ENCODE assay signal across 11 mouse cellular contexts in the genomic region with DNA sequence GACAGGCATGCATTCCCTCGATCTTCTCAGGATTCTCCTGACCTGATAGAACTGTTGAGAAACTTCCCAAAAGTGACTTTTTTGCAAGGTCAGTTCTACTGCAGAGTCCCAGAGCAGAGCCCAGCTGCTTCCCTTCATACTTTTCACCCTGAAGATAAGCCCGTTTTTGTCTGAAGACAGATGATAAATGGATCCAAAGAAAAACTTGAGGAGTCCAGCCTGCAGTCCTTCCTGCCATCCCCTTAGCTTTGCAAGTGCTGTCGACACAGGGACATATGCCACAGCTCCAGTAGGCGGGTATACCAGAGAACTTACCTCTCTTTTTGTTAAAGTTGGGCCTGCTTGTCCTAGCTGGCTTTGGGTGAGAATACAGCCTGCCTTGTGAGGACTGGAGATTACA. TPM values are rescaled to one million over a fixed set of nuclear protein-coding genes. Genes with fewer than 3 reads are reported as not detected.
DNase-seq lines count a peak whose midpoint lies in the region; ATAC-seq and TF ChIP-seq lines count a peak whose summit lies in the region.
"Had no signal": no experiment of that assay in that cellular context is flagged by ENCODE, and none has a peak within 500 bp of the region (broad histone marks: within the 10 kb centered on the region; RNA-seq: fewer than 3 reads in every experiment).

No protein-coding gene starts in this region.

- no peak overlapping the region for H3K4me2 ChIP-seq in intestine, embryonic 14.5 days (ENCODE audit: low read length)
- no peak overlapping the region for H3K4me2 ChIP-seq in intestine, postnatal 0 days (replicated peaks; ENCODE audit: low read depth)
- H3K4me2 ChIP-seq in lung, postnatal 0 days (replicated peaks; ENCODE audit: low read depth, low read length), result no peak overlapping the region
- H3K4me2 ChIP-seq in heart, postnatal 0 days (ENCODE audit: low read depth, low read length), result no peak overlapping the region
- no peak overlapping the region for H3K4me2 ChIP-seq in stomach, embryonic 15.5 days
- H3K4me2 ChIP-seq: embryonic facial prominence, embryonic 12.5 days had no signal

- no peaks in the 10 kb centered on the region for H3K9me3 ChIP-seq in intestine, embryonic 14.5 days (ENCODE audit: control insufficient read depth, low read length)
- no peaks in the 10 kb centered on the region for H3K9me3 ChIP-seq in intestine, postnatal 0 days (ENCODE audit: control insufficient read depth)
- no peaks in the 10 kb centered on the region for H3K9me3 ChIP-seq in lung, postnatal 0 days (ENCODE audit: low read length)
- no peaks in the 10 kb centered on the region for H3K9me3 ChIP-seq in heart, postnatal 0 days (replicated peaks; ENCODE audit: control insufficient read depth, low read length)
- no peaks in the 10 kb centered on the region for H3K9me3 ChIP-seq in stomach, embryonic 15.5 days
- H3K9me3 ChIP-seq: embryonic facial prominence, embryonic 12.5 days had no signal

- H3K9ac ChIP-seq in intestine, embryonic 14.5 days (ENCODE audit: low read length), result 0 out of 2 replicates have a peak overlapping the region, but pooled peaks have one; percentile 6
- H3K9ac ChIP-seq in intestine, postnatal 0 days (ENCODE audit: low read depth, low read length), result no peak overlapping the region
- no peak overlapping the region for H3K9ac ChIP-seq in lung, postnatal 0 days (replicated peaks; ENCODE audit: low read depth)
- H3K9ac ChIP-seq in heart, postnatal 0 days (replicated peaks; ENCODE audit: low read depth, low read length), result no peak overlapping the region
- no peak overlapping the region for H3K9ac ChIP-seq in stomach, embryonic 15.5 days
- H3K9ac ChIP-seq: embryonic facial prominence, embryonic 12.5 days; forebrain, postnatal 0 days had no signal

- 47% methylated on average over 4 of the region's 4 CpGs for WGBS in intestine, embryonic 14.5 days
- 53% methylated on average over 4 of the region's 4 CpGs for WGBS in intestine, postnatal 0 days
- WGBS in lung, postnatal 0 days, result 27% methylated on average over 4 of the region's 4 CpGs
- 35% methylated on average over 4 of the region's 4 CpGs for WGBS in heart, postnatal 0 days
- WGBS in stomach, embryonic 15.5 days, result 29% methylated on average over 4 of the region's 4 CpGs

- peaks cover 6% of the 10 kb centered on the region; the same call in 1 of the 2 replicates for H3K4me1 ChIP-seq in intestine, embryonic 14.5 days (replicated peaks; ENCODE audit: control insufficient read depth, insufficient read depth, low read length)
- H3K4me1 ChIP-seq in intestine, postnatal 0 days (replicated peaks; ENCODE audit: control insufficient read depth, insufficient read depth, low read length), result peaks cover 16% of the 10 kb centered on the region; the same call in 1 of the 2 replicates
- peaks cover 53% of the 10 kb centered on the region for H3K4me1 ChIP-seq in lung, postnatal 0 days (ENCODE audit: insufficient read depth, low read depth, low read length)
- peaks cover 69% of the 10 kb centered on the region for H3K4me1 ChIP-seq in heart, postnatal 0 days (ENCODE audit: control insufficient read depth, insufficient read depth)
- H3K4me1 ChIP-seq in stomach, embryonic 15.5 days, result peaks cover 48% of the 10 kb centered on the region
- H3K4me1 ChIP-seq: embryonic facial prominence, embryonic 12.5 days had no signal

- TF ChIP-seq EP300 in lung, postnatal 0 days (IDR thresholded peaks at IDR 0.05), result no peak
- no peak for TF ChIP-seq EP300 in heart, postnatal 0 days (IDR thresholded peaks at IDR 0.05; ENCODE audit: low read depth)

- DNase-seq in intestine, embryonic 14.5 days (ENCODE audit: low spot score), result no peak
- peak; percentile 40 for DNase-seq in lung, postnatal 0 days (ENCODE audit: low spot score)
- no peak for DNase-seq in lung, postnatal 25 days (ENCODE audit: low spot score)
- DNase-seq in heart, postnatal 0 days (ENCODE audit: low spot score), result no peak
- no peak for DNase-seq in cerebellum, adult 9-10 months
- DNase-seq: forebrain, postnatal 0 days had no signal

- no peak overlapping the region for H3K27ac ChIP-seq in intestine, embryonic 14.5 days (ENCODE audit: low read depth)
- H3K27ac ChIP-seq in intestine, postnatal 0 days (ENCODE audit: low read depth, low read length), result no peak overlapping the region
- H3K27ac ChIP-seq in lung, postnatal 0 days (ENCODE audit: low read length), result peak overlapping the region; percentile 39; the same call in 1 of the 2 replicates
- peak overlapping the region; percentile 21 for H3K27ac ChIP-seq in heart, postnatal 0 days (ENCODE audit: low read depth)
- peak overlapping the region; percentile 62; the same call in 1 of the 2 replicates for H3K27ac ChIP-seq in stomach, embryonic 15.5 days
- H3K27ac ChIP-seq: embryonic facial prominence, embryonic 12.5 days had no signal

- H3K36me3 ChIP-seq in intestine, embryonic 14.5 days (ENCODE audit: control insufficient read depth, insufficient read depth, low read length), result no peaks in the 10 kb centered on the region
- no peaks in the 10 kb centered on the region for H3K36me3 ChIP-seq in intestine, postnatal 0 days (ENCODE audit: control insufficient read depth, insufficient read depth)
- no peaks in the 10 kb centered on the region for H3K36me3 ChIP-seq in lung, postnatal 0 days (ENCODE audit: insufficient read depth, low read length)
- no peaks in the 10 kb centered on the region for H3K36me3 ChIP-seq in heart, postnatal 0 days (replicated peaks; ENCODE audit: control insufficient read depth, insufficient read depth, low read length)
- H3K36me3 ChIP-seq in stomach, embryonic 15.5 days, result 0 out of 2 replicates have a peak, but pooled peaks cover 3% of the 10 kb centered on the region
- H3K36me3 ChIP-seq: embryonic facial prominence, embryonic 12.5 days had no signal

- no peaks in the 10 kb centered on the region for H3K27me3 ChIP-seq in intestine, embryonic 14.5 days (replicated peaks; ENCODE audit: control insufficient read depth, insufficient read depth, low read length)
- H3K27me3 ChIP-seq in intestine, postnatal 0 days (replicated peaks; ENCODE audit: control insufficient read depth, insufficient read depth, low read length), result no peaks in the 10 kb centered on the region
- no peaks in the 10 kb centered on the region for H3K27me3 ChIP-seq in lung, postnatal 0 days (replicated peaks; ENCODE audit: insufficient read depth, low read length)
- no peaks in the 10 kb centered on the region for H3K27me3 ChIP-seq in heart, postnatal 0 days (ENCODE audit: control insufficient read depth, insufficient read depth, low read length)
- no peaks in the 10 kb centered on the region for H3K27me3 ChIP-seq in stomach, embryonic 15.5 days (replicated peaks)
- H3K27me3 ChIP-seq: CH12.LX; embryonic facial prominence, embryonic 12.5 days had no signal

- H3K4me3 ChIP-seq in intestine, embryonic 14.5 days (ENCODE audit: low read depth, low read length), result no peak overlapping the region
- no peak overlapping the region for H3K4me3 ChIP-seq in intestine, postnatal 0 days (ENCODE audit: low read depth, low read length)
- H3K4me3 ChIP-seq in lung, postnatal 0 days (ENCODE audit: low read depth, low read length), result no peak overlapping the region
- no peak overlapping the region for H3K4me3 ChIP-seq in heart, postnatal 0 days (ENCODE audit: low read depth, low read length)
- no peak overlapping the region for H3K4me3 ChIP-seq in stomach, embryonic 15.5 days (replicated peaks)
- H3K4me3 ChIP-seq: embryonic facial prominence, embryonic 12.5 days had no signal

- ATAC-seq in intestine, embryonic 14.5 days (replicated peaks; ENCODE audit: low FRiP score, low TSS enrichment, low read depth), result no peak
- no peak for ATAC-seq in intestine, postnatal 0 days
- no peak for ATAC-seq in lung, postnatal 0 days
- ATAC-seq in heart, postnatal 0 days (ENCODE audit: insufficient read depth, low read depth), result no peak
- no peak for ATAC-seq in stomach, embryonic 15.5 days (ENCODE audit: insufficient read depth, low FRiP score, low read depth)
- ATAC-seq in megakaryocyte-erythroid progenitor cell, adult 5-6 weeks (replicated peaks; ENCODE audit: low FRiP score, low TSS enrichment, poor library complexity, severe bottlenecking), result no peak
- ATAC-seq: forebrain, postnatal 0 days had no signal

- no peak for TF ChIP-seq CTCF in intestine, postnatal 0 days (IDR thresholded peaks at IDR 0.05; ENCODE audit: low read depth)
- no peak for TF ChIP-seq CTCF in lung, postnatal 0 days (IDR thresholded peaks at IDR 0.05)
- TF ChIP-seq CTCF in heart, postnatal 0 days (IDR thresholded peaks at IDR 0.05; ENCODE audit: low read depth), result no peak

RNA-seq across cellular contexts. Expression of gene Ell, which starts 22.1 kb away (rescaled TPM):
- 16.6 and 18.5 TPM in 2 replicates for polyA plus RNA-seq in intestine, embryonic 14.5 days (2014; fragmentation: Nextera tagmentation; extraction: Ambion mirVana)
- polyA plus RNA-seq in intestine, postnatal 0 days (2015; fragmentation: Nextera tagmentation; extraction: Ambion mirVana), result 11.8 and 13.0 TPM in 2 replicates
- polyA plus RNA-seq in lung, postnatal 0 days (2015; fragmentation: Nextera tagmentation; extraction: Ambion mirVana), result 11.8 and 13.0 TPM in 2 replicates
- 7.3 and 13.9 TPM in 2 replicates for total RNA-seq in heart, postnatal 0 days (2014; rRNA removed; ENCODE audit: low replicate concordance)
- 7.9 and 9.1 TPM in 2 replicates for polyA plus RNA-seq in heart, postnatal 0 days (2015; fragmentation: Nextera tagmentation; extraction: Ambion mirVana)
- 16.1 and 17.7 TPM in 2 replicates for polyA plus RNA-seq in stomach, embryonic 15.5 days (2015; fragmentation: Nextera tagmentation; extraction: Ambion mirVana)
- 14.7 and 22.0 TPM in 2 replicates for total RNA-seq in megakaryocyte-erythroid progenitor cell, adult 5-6 weeks (2014; fragmentation: Nextera tagmentation)
- 7.9 and 10.7 TPM in 2 replicates for total RNA-seq in megakaryocyte-erythroid progenitor cell, adult 5-6 weeks (2017)

RNA-seq across cellular contexts. Expression of gene Isyna1, which starts 32.8 kb away (rescaled TPM):
- polyA plus RNA-seq in intestine, embryonic 14.5 days (2014; fragmentation: Nextera tagmentation; extraction: Ambion mirVana), result 86.8 and 106 TPM in 2 replicates
- polyA plus RNA-seq in intestine, postnatal 0 days (2015; fragmentation: Nextera tagmentation; extraction: Ambion mirVana), result 19.4 and 21.0 TPM in 2 replicates
- 49.1 and 57.8 TPM in 2 replicates for polyA plus RNA-seq in lung, postnatal 0 days (2015; fragmentation: Nextera tagmentation; extraction: Ambion mirVana)
- total RNA-seq in heart, postnatal 0 days (2014; rRNA removed; ENCODE audit: low replicate concordance), result 111 and 125 TPM in 2 replicates
- polyA plus RNA-seq in heart, postnatal 0 days (2015; fragmentation: Nextera tagmentation; extraction: Ambion mirVana), result 53.3 and 59.6 TPM in 2 replicates
- 127 and 133 TPM in 2 replicates for polyA plus RNA-seq in stomach, embryonic 15.5 days (2015; fragmentation: Nextera tagmentation; extraction: Ambion mirVana)
- total RNA-seq in megakaryocyte-erythroid progenitor cell, adult 5-6 weeks (2014; fragmentation: Nextera tagmentation), result 74.1 and 91.0 TPM in 2 replicates
- 36.5 and 51.5 TPM in 2 replicates for total RNA-seq in megakaryocyte-erythroid progenitor cell, adult 5-6 weeks (2017)

RNA-seq across cellular contexts. Expression of gene Kxd1, which starts 33.6 kb away (rescaled TPM):
- polyA plus RNA-seq in intestine, embryonic 14.5 days (2014; fragmentation: Nextera tagmentation; extraction: Ambion mirVana), result 71.1 and 77.6 TPM in 2 replicates
- 46.4 and 52.1 TPM in 2 replicates for polyA plus RNA-seq in intestine, postnatal 0 days (2015; fragmentation: Nextera tagmentation; extraction: Ambion mirVana)
- polyA plus RNA-seq in lung, postnatal 0 days (2015; fragmentation: Nextera tagmentation; extraction: Ambion mirVana), result 56.1 and 62.4 TPM in 2 replicates
- total RNA-seq in heart, postnatal 0 days (2014; rRNA removed; ENCODE audit: low replicate concordance), result 110 and 120 TPM in 2 replicates
- polyA plus RNA-seq in heart, postnatal 0 days (2015; fragmentation: Nextera tagmentation; extraction: Ambion mirVana), result 93.5 and 96.7 TPM in 2 replicates
- polyA plus RNA-seq in stomach, embryonic 15.5 days (2015; fragmentation: Nextera tagmentation; extraction: Ambion mirVana), result 58.5 and 60.1 TPM in 2 replicates
- total RNA-seq in megakaryocyte-erythroid progenitor cell, adult 5-6 weeks (2014; fragmentation: Nextera tagmentation), result 78.1 and 81.8 TPM in 2 replicates
- total RNA-seq in megakaryocyte-erythroid progenitor cell, adult 5-6 weeks (2017), result 65.5 and 93.7 TPM in 2 replicates

RNA-seq across cellular contexts. Expression of gene Fkbp8, which starts 33.8 kb away (rescaled TPM):
- polyA plus RNA-seq in intestine, embryonic 14.5 days (2014; fragmentation: Nextera tagmentation; extraction: Ambion mirVana), result 271 and 278 TPM in 2 replicates
- polyA plus RNA-seq in intestine, postnatal 0 days (2015; fragmentation: Nextera tagmentation; extraction: Ambion mirVana), result 199 and 203 TPM in 2 replicates
- polyA plus RNA-seq in lung, postnatal 0 days (2015; fragmentation: Nextera tagmentation; extraction: Ambion mirVana), result 222 and 228 TPM in 2 replicates
- total RNA-seq in heart, postnatal 0 days (2014; rRNA removed; ENCODE audit: low replicate concordance), result 422 and 440 TPM in 2 replicates
- 195 and 200 TPM in 2 replicates for polyA plus RNA-seq in heart, postnatal 0 days (2015; fragmentation: Nextera tagmentation; extraction: Ambion mirVana)
- 292 and 304 TPM in 2 replicates for polyA plus RNA-seq in stomach, embryonic 15.5 days (2015; fragmentation: Nextera tagmentation; extraction: Ambion mirVana)
- 140 and 265 TPM in 2 replicates for total RNA-seq in megakaryocyte-erythroid progenitor cell, adult 5-6 weeks (2014; fragmentation: Nextera tagmentation)
- 172 and 176 TPM in 2 replicates for total RNA-seq in megakaryocyte-erythroid progenitor cell, adult 5-6 weeks (2017)

RNA-seq across cellular contexts. Expression of gene Ssbp4, which starts 47.3 kb away (rescaled TPM):
- polyA plus RNA-seq in intestine, embryonic 14.5 days (2014; fragmentation: Nextera tagmentation; extraction: Ambion mirVana), result 124 and 125 TPM in 2 replicates
- polyA plus RNA-seq in intestine, postnatal 0 days (2015; fragmentation: Nextera tagmentation; extraction: Ambion mirVana), result 63.2 and 65.3 TPM in 2 replicates
- polyA plus RNA-seq in lung, postnatal 0 days (2015; fragmentation: Nextera tagmentation; extraction: Ambion mirVana), result 117 and 125 TPM in 2 replicates
- total RNA-seq in heart, postnatal 0 days (2014; rRNA removed; ENCODE audit: low replicate concordance), result 107 and 143 TPM in 2 replicates
- 55.6 and 57.3 TPM in 2 replicates for polyA plus RNA-seq in heart, postnatal 0 days (2015; fragmentation: Nextera tagmentation; extraction: Ambion mirVana)
- polyA plus RNA-seq in stomach, embryonic 15.5 days (2015; fragmentation: Nextera tagmentation; extraction: Ambion mirVana), result 104 and 117 TPM in 2 replicates
- total RNA-seq in megakaryocyte-erythroid progenitor cell, adult 5-6 weeks (2014; fragmentation: Nextera tagmentation), result 39.7 and 83.5 TPM in 2 replicates
- 77.5 and 98.5 TPM in 2 replicates for total RNA-seq in megakaryocyte-erythroid progenitor cell, adult 5-6 weeks (2017)

Comparison
In these comparisons a context has a peak if more than half of its experiments do, and no peak if none do; other contexts are left out.
1. H3K27ac ChIP-seq: peak in lung, postnatal 0 days (single experiment), heart, postnatal 0 days (single experiment) and stomach, embryonic 15.5 days (single experiment); none in intestine, embryonic 14.5 days (single experiment) and intestine, postnatal 0 days (single experiment).